Mouse (Mus musculus) thymus, adult 2 months (tissue): ENCODE measurements at regions not wholly inside any gene's neighbourhood (a gene's known extent, or its start where the extent isn't known, plus 50 kb on each side); places are given as distances from the start of the nearest gene placed in this dataset.

Experiments
- CTCF ChIP-seq: fragments of 200-500 bp; IDR thresholded peaks from 2 replicates; pipeline ENCODE4 v1.5.1; 2012; ENCODE audit warnings: mild to moderate bottlenecking, control low read depth, low read length, moderate library complexity, borderline replicate concordance; ENCODE audit not compliant: control insufficient read depth, poor library complexity, insufficient read depth; ENCODE audit errors: extremely low read depth
- POLR2A ChIP-seq: fragments of 200-500 bp; IDR thresholded peaks from 2 replicates; pipeline ENCODE4 v1.6.1; 2012; ENCODE audit warnings: mild to moderate bottlenecking, low read length, control low read depth, moderate library complexity; ENCODE audit not compliant: control insufficient read depth, poor library complexity, insufficient read depth; ENCODE audit errors: extremely low read depth

DNA sequence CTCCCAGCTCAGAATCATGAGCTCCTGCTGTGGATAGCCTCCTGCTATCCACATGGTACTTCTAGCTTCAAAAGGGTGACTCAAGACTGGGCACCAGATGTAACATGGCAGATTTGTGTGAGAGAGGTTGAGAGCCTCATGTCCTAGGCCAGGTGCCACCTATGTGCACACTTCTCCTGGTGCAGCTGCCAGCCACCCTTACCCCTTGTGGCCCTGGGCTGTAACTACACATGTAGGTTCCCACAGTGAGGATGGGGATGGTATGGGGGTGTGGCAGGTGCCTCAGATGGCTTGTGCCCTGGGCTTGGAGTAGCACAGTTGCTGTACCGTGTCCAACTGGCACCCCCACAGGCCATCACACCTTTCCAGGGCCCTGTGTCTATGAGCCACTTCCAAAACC is 68.2 kb upstream of the Insig1 start:
- no peak for TF ChIP-seq POLR2A
- TF ChIP-seq CTCF: no peak
